Mouse (Mus musculus) intestine, postnatal 0 days (tissue): ENCODE measurements around the gene Tmub1. TPM values are rescaled to one million over a fixed set of nuclear protein-coding genes. Genes with fewer than 3 reads are reported as not detected.

Experiments used
- ATAC-seq: fragments of 200-750 bp; cut with Nextera tagmentation; 2 replicates; pipeline ENCODE4 v1.8.0; 2017; ENCODE audit warnings: mild to moderate bottlenecking, moderate TSS enrichment, moderate library complexity
- H3K27ac ChIP-seq: fragments of 300-500 bp; sonication (generic); 2 replicates; pipeline ENCODE4 v1.5.1; 2014; ENCODE audit warnings: mild to moderate bottlenecking, low read depth, low read length, moderate library complexity
- H3K27me3 ChIP-seq: fragments of 300-500 bp; sonication (generic); replicated peaks from 2 replicates; pipeline ENCODE4 v1.6.1; 2014; ENCODE audit warnings: low read length, mixed read lengths; ENCODE audit not compliant: control insufficient read depth, insufficient read depth
- H3K36me3 ChIP-seq: fragments of 300-500 bp; sonication (generic); 2 replicates; pipeline ENCODE4 v1.6.1; 2014; ENCODE audit warnings: mild to moderate bottlenecking, moderate library complexity; ENCODE audit not compliant: control insufficient read depth, insufficient read depth
- H3K4me1 ChIP-seq: fragments of 300-500 bp; sonication (generic); replicated peaks from 2 replicates; pipeline ENCODE4 v1.6.1; 2014; ENCODE audit warnings: antibody characterized with exemption, low read length, mixed read lengths; ENCODE audit not compliant: control insufficient read depth, insufficient read depth
- H3K4me2 ChIP-seq: fragments of 300-500 bp; sonication (generic); replicated peaks from 2 replicates; pipeline ENCODE4 v1.6.1; 2014; ENCODE audit warnings: low read depth, mild to moderate bottlenecking, moderate library complexity
- H3K4me3 ChIP-seq: fragments of 300-500 bp; sonication (generic); 2 replicates; pipeline ENCODE4 v1.5.1; 2014; ENCODE audit warnings: low read depth, low read length
- H3K9ac ChIP-seq: fragments of 300-500 bp; sonication (generic); 2 replicates; pipeline ENCODE4 v1.6.1; 2014; ENCODE audit warnings: mild to moderate bottlenecking, low read depth, low read length
- H3K9me3 ChIP-seq: fragments of 300-500 bp; sonication (generic); 2 replicates; pipeline ENCODE4 v1.6.1; 2016; ENCODE audit warnings: mixed run types; ENCODE audit not compliant: control insufficient read depth
- CTCF ChIP-seq: sonication (generic); IDR thresholded peaks from 2 replicates; pipeline ENCODE4 v1.5.1; 2016; ENCODE audit warnings: low read depth, mild to moderate bottlenecking, control low read depth, antibody characterized with exemption, moderate library complexity
- WGBS: fragments of 180-500 bp; shearing (Covaris S2); extraction: QIAGEN DNeasy Blood & Tissue Kit; methylation state at CpG from one replicate; pipeline ENCODE4 v1.1.7; 2014; 5-methylcytosine and 5-hydroxymethylcytosine counted together
- polyA plus RNA-seq: library from polyadenylated mRNA; unstranded; fragments of >200 nt; fragmentation: Nextera tagmentation; extraction: Ambion mirVana; gene quantifications from 2 replicates; pipeline ENCODE4 v1.2.1, GENCODE M21; 2015

Tmub1 gene
- polyA plus RNA-seq, 1 experiment from 2014 or later, result 28.8 TPM

- H3K4me2 ChIP-seq, result peak within 1 kb of the TSS; percentile 99
- H3K27ac ChIP-seq, result peak within 1 kb of the TSS; percentile 86
- H3K9ac ChIP-seq, result peak within 1 kb of the TSS; percentile 78
- H3K27me3 ChIP-seq, result no peaks in the 10 kb centered on the region
- H3K9me3 ChIP-seq, result no peaks in the 10 kb centered on the region
- under 1% methylated on average over 41 of the region's 85 CpGs for WGBS
- 0 out of 2 replicates have a peak, but pooled peaks cover 8% of the 10 kb centered on the region for H3K4me1 ChIP-seq
- no peak for TF ChIP-seq CTCF
- H3K36me3 ChIP-seq, result no peaks in the 10 kb centered on the region
- H3K4me3 ChIP-seq, result peak within 1 kb of the TSS; percentile 72
- no peak for ATAC-seq
Observed at GRCm38 (mm10) chr5:24452030-24452690, 4.5 kb upstream of the Tmub1 start, which contains the start of gene Agap3. Agap3 (plus strand) TSS chr5:24452177.

- Histone ChIP-seq H3K9ac (peak overlapping the region; percentile 78), H3K27ac (peak overlapping the region; percentile 86), H3K4me3 (peak overlapping the region; percentile 72), H3K4me2 (peak overlapping the region; percentile 99), H3K9me3 (no peaks in the 10 kb centered on the region), H3K36me3 (no peaks in the 10 kb centered on the region), H3K27me3 (no peaks in the 10 kb centered on the region), H3K4me1 (0 out of 2 replicates have a peak, but pooled peaks cover 8% of the 10 kb centered on the region)
- no peak for TF ChIP-seq CTCF
- 7% methylated on average over 23 of the region's 66 CpGs for WGBS
- ATAC-seq, result peak; percentile 77
Observed at GRCm38 (mm10) chr5:24451264-24452029, 3.8 kb upstream of the Tmub1 start.

- no peaks in the 10 kb centered on the region for H3K9me3 ChIP-seq
- no peaks in the 10 kb centered on the region for H3K27me3 ChIP-seq
- H3K9ac ChIP-seq, result no peak overlapping the region
- no peak overlapping the region for H3K27ac ChIP-seq
- 0 out of 2 replicates have a peak, but pooled peaks cover 17% of the 10 kb centered on the region for H3K4me1 ChIP-seq
- no peak overlapping the region for H3K4me3 ChIP-seq
- TF ChIP-seq CTCF, result no peak
- no peak for ATAC-seq
- 89% methylated on average over 7 of the region's 7 CpGs for WGBS
- peak overlapping the region; percentile 69; the same call in 1 of the 2 replicates for H3K4me2 ChIP-seq
- H3K36me3 ChIP-seq, result peaks cover 19% of the 10 kb centered on the region; the same call in 1 of the 2 replicates
Observed at GRCm38 (mm10) chr5:24446630-24447029, 1.0 kb downstream of the Tmub1 start.

- H3K9me3 ChIP-seq, result no peaks in the 10 kb centered on the region
- peak; percentile 30; the same call in 1 of the 2 replicates for TF ChIP-seq CTCF
- H3K36me3 ChIP-seq, result peaks cover 30% of the 10 kb centered on the region
- H3K9ac ChIP-seq, result peak overlapping the region; percentile 70
- peak overlapping the region; percentile 78; the same call in 1 of the 2 replicates for H3K27ac ChIP-seq
- peak overlapping the region; percentile 90 for H3K4me2 ChIP-seq
- 0 out of 2 replicates have a peak, but pooled peaks cover 12% of the 10 kb centered on the region for H3K4me1 ChIP-seq
- H3K27me3 ChIP-seq, result no peaks in the 10 kb centered on the region
- H3K4me3 ChIP-seq, result peak overlapping the region; percentile 62
- ATAC-seq, result peak; percentile 0; the same call in 1 of the 2 replicates
- 59% methylated on average over 20 of the region's 20 CpGs for WGBS
Observed at GRCm38 (mm10) chr5:24445428-24446080, 2.1 kb downstream of the Tmub1 start.

GRCm38 (mm10) chr5:24444746-24445427 lies 2.8 kb downstream of the Tmub1 start, which contains the start of gene Fastk:
Fastk (minus strand) TSS chr5:24445287.
- under 1% methylated on average over 57 of the region's 60 CpGs for WGBS
- peaks cover 37% of the 10 kb centered on the region for H3K36me3 ChIP-seq
- no peaks in the 10 kb centered on the region for H3K27me3 ChIP-seq
- no peak for TF ChIP-seq CTCF
- peak within 1 kb of the TSS; percentile 78 for H3K27ac ChIP-seq
- H3K4me1 ChIP-seq, result 0 out of 2 replicates have a peak, but pooled peaks cover 12% of the 10 kb centered on the region
- H3K9me3 ChIP-seq, result no peaks in the 10 kb centered on the region
- ATAC-seq, result peak; percentile 82
- H3K4me2 ChIP-seq, result peak within 1 kb of the TSS; percentile 90
- H3K9ac ChIP-seq, result peak within 1 kb of the TSS; percentile 70
- peak within 1 kb of the TSS; percentile 62 for H3K4me3 ChIP-seq
